Mouse (Mus musculus): ENCODE measurements around the gene Elk1. TPM values are rescaled to one million over a fixed set of nuclear protein-coding genes. Genes with fewer than 3 reads are reported as not detected.

Elk1 gene
- 9.3 and 11.0 TPM in 2 replicates for polyA plus RNA-seq (2015; fragmentation: Nextera tagmentation; extraction: Ambion mirVana)

GRCm38 (mm10) chrX:20950191-20950880 lies at the start of gene Elk1:
Elk1 (minus strand) TSS chrX:20950608.
- no peaks in the 10 kb centered on the region for H3K9me3 ChIP-seq (replicated peaks; ENCODE audit: control insufficient read depth, low read length)
- H3K36me3 ChIP-seq (ENCODE audit: control insufficient read depth, insufficient read depth), result no peaks in the 10 kb centered on the region
- H3K4me3 ChIP-seq (ENCODE audit: low read length), result peak within 1 kb of the TSS; percentile 77
- peak within 1 kb of the TSS; percentile 73 for H3K27ac ChIP-seq (ENCODE audit: low read length)
- no peaks in the 10 kb centered on the region for H3K27me3 ChIP-seq (ENCODE audit: control insufficient read depth, insufficient read depth, low read length)
- peaks cover 2% of the 10 kb centered on the region; the same call in 1 of the 2 replicates for H3K4me1 ChIP-seq (ENCODE audit: control insufficient read depth, insufficient read depth, low read length)
- ATAC-seq (replicated peaks; ENCODE audit: extremely low read depth, insufficient read depth, low FRiP score), result peak; percentile 96
- peak within 1 kb of the TSS; percentile 81 for H3K9ac ChIP-seq (ENCODE audit: low read length)
- H3K4me2 ChIP-seq (ENCODE audit: low read depth, low read length), result peak within 1 kb of the TSS; percentile 65
- 15% methylated on average over 29 of the region's 30 CpGs for WGBS

- Histone ChIP-seq H3K4me1 (ENCODE audit: control insufficient read depth, insufficient read depth, low read length) (no peaks in the 10 kb centered on the region), H3K27me3 (ENCODE audit: control insufficient read depth, insufficient read depth, low read length) (no peaks in the 10 kb centered on the region), H3K36me3 (ENCODE audit: control insufficient read depth, insufficient read depth) (no peaks in the 10 kb centered on the region), H3K4me3 (ENCODE audit: low read length) (no peak overlapping the region), H3K4me2 (ENCODE audit: low read depth, low read length) (no peak overlapping the region), H3K9me3 (replicated peaks; ENCODE audit: control insufficient read depth, low read length) (no peaks in the 10 kb centered on the region), H3K9ac (ENCODE audit: low read length) (no peak overlapping the region), H3K27ac (ENCODE audit: low read length) (no peak overlapping the region)
- WGBS, result 50% methylated on average over 1 of the region's 1 CpGs
- ATAC-seq (replicated peaks; ENCODE audit: extremely low read depth, insufficient read depth, low FRiP score), result no peak
These were observed 30.5 kb upstream of the Elk1 start for GRCm38 (mm10) chrX:20980901-20981300.

- Histone ChIP-seq H3K9me3 (replicated peaks; ENCODE audit: control insufficient read depth, low read length) (no peaks in the 10 kb centered on the region), H3K4me1 (ENCODE audit: control insufficient read depth, insufficient read depth, low read length) (peaks cover 3% of the 10 kb centered on the region), H3K4me3 (ENCODE audit: low read length) (peak within 1 kb of the TSS; percentile 64), H3K36me3 (ENCODE audit: control insufficient read depth, insufficient read depth) (no peaks in the 10 kb centered on the region), H3K9ac (ENCODE audit: low read length) (peak within 1 kb of the TSS; percentile 68), H3K4me2 (ENCODE audit: low read depth, low read length) (peak within 1 kb of the TSS; percentile 62), H3K27me3 (ENCODE audit: control insufficient read depth, insufficient read depth, low read length) (no peaks in the 10 kb centered on the region), H3K27ac (ENCODE audit: low read length) (peak within 1 kb of the TSS; percentile 85)
- 14% methylated on average over 57 of the region's 57 CpGs for WGBS
- ATAC-seq (replicated peaks; ENCODE audit: extremely low read depth, insufficient read depth, low FRiP score), result peak; percentile 90
These were observed 11.3 kb upstream of the Elk1 start, which contains the start of gene Uxt for GRCm38 (mm10) chrX:20961477-20962378. Uxt (minus strand) TSS chrX:20962017.

DNA sequence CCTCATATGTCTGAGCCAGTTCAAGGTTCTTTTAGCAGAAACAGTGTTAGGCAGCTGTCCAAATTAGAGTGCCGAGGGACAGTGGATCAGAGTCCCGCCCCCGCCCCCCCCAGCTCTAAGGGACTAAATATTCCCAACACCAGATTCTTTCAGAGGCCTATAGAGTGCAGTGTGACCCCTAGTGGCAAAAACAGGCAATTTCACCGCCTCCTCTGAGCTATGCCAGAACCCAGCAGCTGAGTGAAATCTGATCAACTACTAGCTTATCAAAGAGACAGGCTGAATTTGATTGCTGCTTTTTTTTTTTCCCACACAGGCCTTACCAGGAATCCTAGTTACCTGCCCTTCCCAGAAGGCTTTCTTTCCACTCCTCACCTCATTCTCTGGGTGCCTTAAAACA lies 4.4 kb downstream of the Elk1 start:
- Histone ChIP-seq H3K27me3 (ENCODE audit: control insufficient read depth, insufficient read depth, low read length) (no peaks in the 10 kb centered on the region), H3K4me2 (ENCODE audit: low read depth, low read length) (no peak overlapping the region), H3K4me1 (ENCODE audit: control insufficient read depth, insufficient read depth, low read length) (peaks cover 2% of the 10 kb centered on the region; the same call in 1 of the 2 replicates), H3K27ac (ENCODE audit: low read length) (no peak overlapping the region), H3K4me3 (ENCODE audit: low read length) (no peak overlapping the region), H3K36me3 (ENCODE audit: control insufficient read depth, insufficient read depth) (no peaks in the 10 kb centered on the region), H3K9me3 (replicated peaks; ENCODE audit: control insufficient read depth, low read length) (no peaks in the 10 kb centered on the region), H3K9ac (ENCODE audit: low read length) (no peak overlapping the region)
- no peak for ATAC-seq (replicated peaks; ENCODE audit: extremely low read depth, insufficient read depth, low FRiP score)
- 23% methylated on average over 4 of the region's 4 CpGs for WGBS

DNA sequence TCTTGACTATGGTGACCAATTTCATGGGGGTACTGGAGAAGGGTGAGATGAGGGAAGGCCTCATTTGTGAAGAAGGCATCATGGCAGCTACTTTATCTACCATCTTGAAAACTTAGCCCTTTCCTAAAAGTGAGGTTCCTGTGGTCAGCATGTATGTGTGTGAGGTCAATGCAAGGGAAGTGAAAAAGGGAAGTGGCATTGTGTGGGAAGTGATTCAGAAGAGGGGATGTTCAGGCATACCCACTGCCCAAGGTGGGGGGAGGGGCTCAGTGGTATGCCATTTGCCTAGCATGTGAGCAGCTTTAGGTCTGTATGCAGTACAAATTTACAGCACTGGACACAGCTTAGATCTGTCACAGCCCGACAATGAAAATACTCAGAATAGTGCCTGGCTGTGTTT lies 18.4 kb downstream of the Elk1 start:
- H3K4me1 ChIP-seq (ENCODE audit: control insufficient read depth, insufficient read depth, low read length), result no peaks in the 10 kb centered on the region
- no peak overlapping the region for H3K27ac ChIP-seq (ENCODE audit: low read length)
- ATAC-seq (replicated peaks; ENCODE audit: extremely low read depth, insufficient read depth, low FRiP score), result no peak
- H3K4me3 ChIP-seq (ENCODE audit: low read length), result no peak overlapping the region
- 68% methylated on average over 1 of the region's 1 CpGs for WGBS
- no peak overlapping the region for H3K9ac ChIP-seq (ENCODE audit: low read length)
- no peaks in the 10 kb centered on the region for H3K27me3 ChIP-seq (ENCODE audit: control insufficient read depth, insufficient read depth, low read length)
- H3K36me3 ChIP-seq (ENCODE audit: control insufficient read depth, insufficient read depth), result 0 out of 2 replicates have a peak, but pooled peaks cover 3% of the 10 kb centered on the region
- H3K9me3 ChIP-seq (replicated peaks; ENCODE audit: control insufficient read depth, low read length), result no peaks in the 10 kb centered on the region; the same call in 1 of the 2 replicates
- H3K4me2 ChIP-seq (ENCODE audit: low read depth, low read length), result no peak overlapping the region

GRCm38 (mm10) chrX:20931364-20931763 lies 19.0 kb downstream of the Elk1 start, which contains the start of gene Cfp:
Cfp (minus strand) TSS chrX:20931555.
- Histone ChIP-seq H3K9me3 (replicated peaks; ENCODE audit: control insufficient read depth, low read length) (no peaks in the 10 kb centered on the region; the same call in 1 of the 2 replicates), H3K9ac (ENCODE audit: low read length) (no peak within 1 kb of the TSS), H3K4me1 (ENCODE audit: control insufficient read depth, insufficient read depth, low read length) (no peaks in the 10 kb centered on the region), H3K27ac (ENCODE audit: low read length) (no peak within 1 kb of the TSS), H3K4me3 (ENCODE audit: low read length) (no peak within 1 kb of the TSS), H3K4me2 (ENCODE audit: low read depth, low read length) (no peak within 1 kb of the TSS), H3K27me3 (ENCODE audit: control insufficient read depth, insufficient read depth, low read length) (no peaks in the 10 kb centered on the region), H3K36me3 (ENCODE audit: control insufficient read depth, insufficient read depth) (0 out of 2 replicates have a peak, but pooled peaks cover 3% of the 10 kb centered on the region)
- WGBS, result 87% methylated on average over 1 of the region's 1 CpGs
- ATAC-seq (replicated peaks; ENCODE audit: extremely low read depth, insufficient read depth, low FRiP score), result no peak

GRCm38 (mm10) chrX:20929859-20930258 lies 20.5 kb downstream of the Elk1 start:
- H3K9me3 ChIP-seq (replicated peaks; ENCODE audit: control insufficient read depth, low read length), result no peaks in the 10 kb centered on the region; the same call in 1 of the 2 replicates
- H3K4me1 ChIP-seq (ENCODE audit: control insufficient read depth, insufficient read depth, low read length), result no peaks in the 10 kb centered on the region
- no peak overlapping the region for H3K4me2 ChIP-seq (ENCODE audit: low read depth, low read length)
- no peak overlapping the region for H3K27ac ChIP-seq (ENCODE audit: low read length)
- H3K9ac ChIP-seq (ENCODE audit: low read length), result no peak overlapping the region
- H3K4me3 ChIP-seq (ENCODE audit: low read length), result no peak overlapping the region
- ATAC-seq (replicated peaks; ENCODE audit: extremely low read depth, insufficient read depth, low FRiP score), result no peak
- H3K27me3 ChIP-seq (ENCODE audit: control insufficient read depth, insufficient read depth, low read length), result no peaks in the 10 kb centered on the region
- WGBS, result 79% methylated on average over 1 of the region's 1 CpGs
- 0 out of 2 replicates have a peak, but pooled peaks cover 3% of the 10 kb centered on the region for H3K36me3 ChIP-seq (ENCODE audit: control insufficient read depth, insufficient read depth)

DNA sequence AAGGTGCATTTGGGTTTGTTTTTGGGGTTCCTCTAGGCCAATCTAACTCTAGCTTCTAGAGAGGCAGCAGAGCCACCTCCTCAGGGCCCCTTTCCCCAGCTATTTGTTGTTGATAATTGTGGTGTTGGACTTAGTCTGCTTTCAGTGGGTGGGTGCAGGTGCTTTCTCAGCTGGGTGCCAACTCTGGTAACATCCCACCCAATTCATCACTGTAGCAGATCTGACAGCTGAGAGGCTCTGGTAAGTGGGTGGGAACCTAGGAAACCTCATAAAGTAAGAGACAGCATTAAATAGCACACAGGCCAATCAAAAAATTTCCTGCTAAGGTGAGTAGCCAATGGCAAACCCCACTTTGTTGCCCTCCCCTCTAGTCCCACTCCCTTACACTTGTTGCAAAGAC lies 25.4 kb downstream of the Elk1 start:
- H3K4me1 ChIP-seq (ENCODE audit: control insufficient read depth, insufficient read depth, low read length), result no peaks in the 10 kb centered on the region
- H3K36me3 ChIP-seq (ENCODE audit: control insufficient read depth, insufficient read depth), result 0 out of 2 replicates have a peak, but pooled peaks cover 3% of the 10 kb centered on the region
- H3K9me3 ChIP-seq (replicated peaks; ENCODE audit: control insufficient read depth, low read length), result no peaks in the 10 kb centered on the region
- ATAC-seq (replicated peaks; ENCODE audit: extremely low read depth, insufficient read depth, low FRiP score), result no peak
- no peak overlapping the region for H3K9ac ChIP-seq (ENCODE audit: low read length)
- no peaks in the 10 kb centered on the region; the same call in 1 of the 2 replicates for H3K27me3 ChIP-seq (ENCODE audit: control insufficient read depth, insufficient read depth, low read length)
- H3K4me3 ChIP-seq (ENCODE audit: low read length), result no peak overlapping the region
- H3K4me2 ChIP-seq (ENCODE audit: low read depth, low read length), result no peak overlapping the region
- H3K27ac ChIP-seq (ENCODE audit: low read length), result no peak overlapping the region

All from heart, embryonic 16.5 days (tissue).